Mouse (Mus musculus) brain, embryonic 14.5 days (tissue): ENCODE measurements around the gene Ubxn2a.
"Not testable (repeated sequence)": the region's sequence is repeated elsewhere in the genome, so short reads cannot be mapped to it uniquely, and the experiment has no call there.

Experiments used
- CTCF ChIP-seq: fragments of 200-500 bp; IDR thresholded peaks from 2 replicates; pipeline ENCODE4 v1.5.1; 2012; ENCODE audit warnings: inconsistent platforms, mild to moderate bottlenecking, moderate library complexity, borderline replicate concordance; ENCODE audit not compliant: insufficient read depth, insufficient read length; ENCODE audit errors: extremely low read depth
- POLR2A ChIP-seq: fragments of 200-500 bp; IDR thresholded peaks from 2 replicates; pipeline ENCODE4 v1.6.1; 2012; ENCODE audit warnings: mild to moderate bottlenecking, inconsistent platforms, borderline replicate concordance; ENCODE audit not compliant: poor library complexity, insufficient read depth, insufficient read length, severe bottlenecking; ENCODE audit errors: extremely low read depth

- TF ChIP-seq CTCF, POLR2A: not testable (repeated sequence)
Measured at GRCm38 (mm10) chr12:4910496-4910895, 3.0 kb upstream of the Ubxn2a start.
